Mouse (Mus musculus): ENCODE results near the gene Prl2b1. TPM values are rescaled to one million over a fixed set of nuclear protein-coding genes. Genes with fewer than 3 reads are reported as not detected.

The Prl2b1 gene
- not detected in 2 replicates for polyA plus RNA-seq (2014; fragmentation: Nextera tagmentation; extraction: Ambion mirVana)

DNA sequence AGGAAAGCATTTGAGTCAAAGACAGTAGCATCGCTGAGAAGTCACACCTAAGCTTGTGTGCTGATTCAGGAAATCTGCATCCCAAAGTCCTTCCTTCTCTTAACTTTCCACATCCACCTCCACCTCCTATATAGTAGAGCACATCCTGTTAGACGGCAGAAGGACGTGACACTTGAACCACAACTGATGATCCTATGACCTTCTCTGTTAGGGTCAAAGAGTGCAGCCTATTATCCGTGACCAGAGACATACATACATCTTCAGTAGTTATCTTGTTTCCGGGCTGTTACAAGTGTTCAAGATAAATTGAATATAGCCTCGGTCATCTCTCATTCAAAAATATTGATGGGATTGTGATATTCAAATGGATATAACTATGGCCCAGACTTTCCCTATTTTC, at the start of gene Prl2b1:
TSS of gene Prl2b1 (minus strand) at position 101 of the 400 bp plus-strand sequence.
- Histone ChIP-seq H3K4me3 (ENCODE audit: low read length) (no peak within 1 kb of the TSS), H3K9ac (ENCODE audit: low read depth, low read length) (no peak within 1 kb of the TSS), H3K36me3 (ENCODE audit: control insufficient read depth, insufficient read depth, low read length) (no peaks in the 10 kb centered on the region), H3K4me1 (ENCODE audit: control insufficient read depth, insufficient read depth, low read length) (no peaks in the 10 kb centered on the region), H3K27me3 (ENCODE audit: control insufficient read depth, insufficient read depth, low read length) (no peaks in the 10 kb centered on the region), H3K4me2 (replicated peaks; ENCODE audit: low read depth, low read length) (no peak within 1 kb of the TSS), H3K9me3 (ENCODE audit: control insufficient read depth, low read length) (no peaks in the 10 kb centered on the region), H3K27ac (ENCODE audit: low read depth, low read length) (no peak within 1 kb of the TSS)
- no peak for ATAC-seq (ENCODE audit: low FRiP score, low TSS enrichment)
- 73% methylated on average over 6 of the region's 6 CpGs for WGBS

DNA sequence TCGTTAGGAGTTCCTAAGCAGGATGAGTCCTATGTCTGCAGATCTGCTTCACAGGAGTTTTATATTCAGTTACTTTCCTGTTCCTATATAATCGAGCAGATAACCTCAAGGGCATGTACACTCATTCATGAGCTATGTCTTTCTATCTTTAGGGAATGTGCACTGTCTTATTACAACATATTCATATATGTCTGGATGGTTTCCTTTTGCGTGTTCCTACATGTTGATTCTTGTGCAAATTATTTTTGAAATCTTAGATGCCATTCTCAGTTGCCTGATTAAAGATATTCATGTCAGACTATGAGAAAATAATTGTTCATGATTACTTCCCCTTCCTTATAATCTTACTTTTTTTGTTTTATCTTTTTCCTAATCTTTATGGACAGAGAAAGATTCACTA, 47.9 kb upstream of the Prl2b1 start, which contains the start of gene Prl8a6:
TSS of gene Prl8a6 (minus strand) at position 101 of the 400 bp plus-strand sequence.
- H3K27me3 ChIP-seq (ENCODE audit: control insufficient read depth, insufficient read depth, low read length) = no peaks in the 10 kb centered on the region
- 90% methylated on average over 3 of the region's 3 CpGs for whole genome bisulfite sequencing
- no peaks in the 10 kb centered on the region for H3K9me3 ChIP-seq (ENCODE audit: control insufficient read depth, low read length)
- no peak within 1 kb of the TSS for H3K9ac ChIP-seq (ENCODE audit: low read depth, low read length)
- no peak for ATAC-seq (ENCODE audit: low FRiP score, low TSS enrichment)
- H3K4me1 ChIP-seq (ENCODE audit: control insufficient read depth, insufficient read depth, low read length) = no peaks in the 10 kb centered on the region
- H3K4me3 ChIP-seq (ENCODE audit: low read length) = no peak within 1 kb of the TSS
- no peak within 1 kb of the TSS for H3K27ac ChIP-seq (ENCODE audit: low read depth, low read length)
- no peak within 1 kb of the TSS for H3K4me2 ChIP-seq (replicated peaks; ENCODE audit: low read depth, low read length)
- no peaks in the 10 kb centered on the region for H3K36me3 ChIP-seq (ENCODE audit: control insufficient read depth, insufficient read depth, low read length)

DNA sequence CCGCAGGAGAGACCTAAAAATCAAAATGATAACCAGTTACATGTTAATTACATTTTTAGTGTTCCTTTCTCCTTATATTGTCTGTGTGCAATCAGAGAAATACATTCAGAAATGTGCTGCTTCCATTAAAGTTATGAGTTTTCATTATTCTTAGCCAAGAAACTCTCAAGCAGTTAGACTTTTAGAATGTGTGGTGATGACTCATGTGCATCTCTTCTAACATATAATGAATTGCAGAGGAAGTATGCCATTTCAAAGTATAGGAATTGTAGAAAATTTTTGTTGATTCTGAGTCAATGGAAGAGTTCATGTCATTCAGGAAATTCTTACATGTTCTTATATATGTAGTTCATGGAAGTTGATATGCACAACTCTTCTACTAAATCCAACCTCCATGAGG, 42.5 kb upstream of the Prl2b1 start:
- Histone ChIP-seq H3K36me3 (ENCODE audit: control insufficient read depth, insufficient read depth, low read length) (no peaks in the 10 kb centered on the region), H3K9ac (ENCODE audit: low read depth, low read length) (no peak overlapping the region), H3K9me3 (ENCODE audit: control insufficient read depth, low read length) (no peaks in the 10 kb centered on the region), H3K4me3 (ENCODE audit: low read length) (no peak overlapping the region), H3K27ac (ENCODE audit: low read depth, low read length) (no peak overlapping the region), H3K4me2 (replicated peaks; ENCODE audit: low read depth, low read length) (no peak overlapping the region), H3K27me3 (ENCODE audit: control insufficient read depth, insufficient read depth, low read length) (no peaks in the 10 kb centered on the region), H3K4me1 (ENCODE audit: control insufficient read depth, insufficient read depth, low read length) (no peaks in the 10 kb centered on the region)
- WGBS = 88% methylated on average over 1 of the region's 1 CpGs
- ATAC-seq (ENCODE audit: low FRiP score, low TSS enrichment) = no peak

DNA sequence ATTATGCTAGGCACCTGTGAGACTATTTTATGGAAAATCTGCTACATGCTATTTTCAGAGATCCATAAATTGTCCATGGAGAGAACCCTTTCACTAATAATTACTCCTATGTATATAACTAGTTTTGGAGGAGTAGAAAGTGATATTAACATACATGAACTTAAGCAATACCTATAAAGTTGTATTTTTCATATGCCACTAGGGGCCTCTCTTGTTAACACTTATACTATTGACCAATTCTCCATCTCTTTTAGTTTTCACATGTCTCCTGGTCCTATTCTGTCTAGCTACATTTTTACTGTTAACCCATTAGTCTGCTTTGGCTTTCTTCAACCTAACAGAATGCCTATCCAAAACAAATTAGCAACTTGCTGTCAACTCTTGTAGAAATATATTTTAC, 23.0 kb upstream of the Prl2b1 start:
- no peaks in the 10 kb centered on the region for H3K36me3 ChIP-seq (ENCODE audit: control insufficient read depth, insufficient read depth, low read length)
- H3K4me1 ChIP-seq (ENCODE audit: control insufficient read depth, insufficient read depth, low read length) = no peaks in the 10 kb centered on the region
- H3K4me3 ChIP-seq (ENCODE audit: low read length) = no peak overlapping the region
- no peak for ATAC-seq (ENCODE audit: low FRiP score, low TSS enrichment)
- no peaks in the 10 kb centered on the region for H3K9me3 ChIP-seq (ENCODE audit: control insufficient read depth, low read length)
- H3K27me3 ChIP-seq (ENCODE audit: control insufficient read depth, insufficient read depth, low read length) = no peaks in the 10 kb centered on the region
- H3K9ac ChIP-seq (ENCODE audit: low read depth, low read length) = no peak overlapping the region
- no peak overlapping the region for H3K4me2 ChIP-seq (replicated peaks; ENCODE audit: low read depth, low read length)
- no peak overlapping the region for H3K27ac ChIP-seq (ENCODE audit: low read depth, low read length)

DNA sequence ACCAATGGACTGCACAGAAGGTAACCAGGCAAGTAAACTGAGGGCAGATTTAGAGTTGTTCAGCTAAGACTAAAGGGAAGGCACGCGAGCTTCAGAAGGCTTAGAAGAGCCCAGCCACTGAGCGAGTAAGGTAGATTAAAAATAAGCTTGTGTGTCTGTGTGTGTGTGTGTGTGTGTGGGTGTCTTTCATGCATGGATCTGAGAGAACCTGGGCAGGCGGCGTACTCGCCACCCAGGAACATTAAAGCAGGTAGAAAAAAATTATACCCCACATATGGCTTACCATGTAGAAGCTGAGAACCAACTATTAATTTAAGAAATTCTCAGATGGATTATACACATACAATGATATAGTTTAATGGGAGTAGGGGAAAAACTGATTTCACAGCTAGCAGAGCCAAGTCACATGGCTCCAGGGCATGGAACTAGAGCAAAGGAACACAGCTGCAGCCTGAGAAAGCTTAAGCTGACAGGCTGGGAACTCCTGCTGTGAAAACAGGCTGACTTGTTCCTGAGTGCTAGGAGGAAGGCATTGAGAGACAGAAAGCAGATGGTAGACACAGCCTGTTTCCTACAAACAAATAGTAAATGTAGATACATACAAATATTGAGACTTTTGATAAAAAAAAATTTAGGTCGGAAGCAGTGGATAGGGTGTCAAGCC, 8.5 kb upstream of the Prl2b1 start:
- Histone ChIP-seq H3K9ac (ENCODE audit: low read depth, low read length) (no peak overlapping the region), H3K4me2 (replicated peaks; ENCODE audit: low read depth, low read length) (no peak overlapping the region), H3K27me3 (ENCODE audit: control insufficient read depth, insufficient read depth, low read length) (no peaks in the 10 kb centered on the region), H3K4me1 (ENCODE audit: control insufficient read depth, insufficient read depth, low read length) (no peaks in the 10 kb centered on the region), H3K36me3 (ENCODE audit: control insufficient read depth, insufficient read depth, low read length) (no peaks in the 10 kb centered on the region), H3K27ac (ENCODE audit: low read depth, low read length) (no peak overlapping the region), H3K9me3 (ENCODE audit: control insufficient read depth, low read length) (no peaks in the 10 kb centered on the region), H3K4me3 (ENCODE audit: low read length) (no peak overlapping the region)
- 91% methylated on average over 7 of the region's 7 CpGs for WGBS
- ATAC-seq (ENCODE audit: low FRiP score, low TSS enrichment) = no peak

DNA sequence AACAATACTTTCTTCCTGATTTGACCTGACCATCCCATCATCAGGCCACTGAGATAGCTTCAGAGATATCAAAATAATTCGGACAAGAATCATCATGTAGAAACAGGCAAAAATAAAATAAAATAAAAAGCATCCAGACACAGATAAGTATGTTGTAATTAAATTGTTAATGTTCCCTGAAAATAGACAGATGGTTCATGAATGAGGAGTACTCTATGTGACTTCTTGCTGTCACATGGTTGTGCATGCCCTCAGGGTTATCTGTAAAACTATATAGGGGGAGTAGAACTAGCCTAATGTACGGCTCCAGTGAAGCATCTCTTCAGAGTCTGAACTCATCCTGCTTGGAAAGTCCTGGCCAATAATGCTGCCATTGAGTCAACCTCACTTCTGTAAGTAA, 45.3 kb downstream of the Prl2b1 start, which contains the start of gene Prl8a2:
TSS of gene Prl8a2 (plus strand) at position 301 of the 400 bp plus-strand sequence.
- no peak for ATAC-seq (ENCODE audit: low FRiP score, low TSS enrichment)

DNA sequence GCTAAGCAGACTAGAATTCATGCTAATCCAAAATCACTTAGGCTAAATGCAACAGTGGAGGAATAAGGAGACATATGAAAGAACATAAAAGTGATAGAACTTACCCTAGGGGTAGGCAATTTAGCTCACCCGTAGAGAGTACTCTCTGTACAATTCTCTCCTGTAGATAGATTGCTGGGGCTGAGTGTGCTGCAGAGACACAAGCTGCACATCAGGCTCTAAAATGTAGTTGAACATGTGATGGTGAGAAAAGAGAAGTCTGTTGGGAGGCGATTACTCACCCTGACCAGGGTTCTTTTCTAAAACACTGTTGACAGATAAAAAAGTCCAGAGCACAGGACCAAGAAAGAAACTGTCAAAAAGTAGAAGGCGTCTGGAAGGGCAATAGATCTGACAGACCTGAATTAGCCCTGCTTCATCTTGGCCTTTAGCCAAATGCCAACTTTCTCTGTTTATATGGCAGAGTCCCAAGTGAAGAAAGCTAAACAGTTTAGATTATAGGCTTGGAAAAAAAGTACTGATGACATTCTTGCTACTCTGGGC, 47.8 kb downstream of the Prl2b1 start:
- H3K4me3 ChIP-seq (ENCODE audit: low read length) = no peak overlapping the region
- no peak overlapping the region for H3K27ac ChIP-seq (ENCODE audit: low read depth, low read length)
- H3K4me2 ChIP-seq (replicated peaks; ENCODE audit: low read depth, low read length) = no peak overlapping the region
- no peaks in the 10 kb centered on the region for H3K4me1 ChIP-seq (ENCODE audit: control insufficient read depth, insufficient read depth, low read length)
- H3K9me3 ChIP-seq (ENCODE audit: control insufficient read depth, low read length) = no peaks in the 10 kb centered on the region
- 68% methylated on average over 3 of the region's 3 CpGs for WGBS
- ATAC-seq (ENCODE audit: low FRiP score, low TSS enrichment) = no peak
- H3K9ac ChIP-seq (ENCODE audit: low read depth, low read length) = no peak overlapping the region
- H3K36me3 ChIP-seq (ENCODE audit: control insufficient read depth, insufficient read depth, low read length) = no peaks in the 10 kb centered on the region
- H3K27me3 ChIP-seq (ENCODE audit: control insufficient read depth, insufficient read depth, low read length) = no peaks in the 10 kb centered on the region

More for the DNA sequence above, 45.3 kb downstream of the Prl2b1 start, which contains the start of gene Prl8a2:
- Histone ChIP-seq H3K9ac (ENCODE audit: low read depth, low read length) (no peak within 1 kb of the TSS), H3K4me1 (ENCODE audit: control insufficient read depth, insufficient read depth, low read length) (no peaks in the 10 kb centered on the region), H3K27ac (ENCODE audit: low read depth, low read length) (no peak within 1 kb of the TSS), H3K9me3 (ENCODE audit: control insufficient read depth, low read length) (no peaks in the 10 kb centered on the region), H3K36me3 (ENCODE audit: control insufficient read depth, insufficient read depth, low read length) (no peaks in the 10 kb centered on the region), H3K4me3 (ENCODE audit: low read length) (no peak within 1 kb of the TSS), H3K4me2 (replicated peaks; ENCODE audit: low read depth, low read length) (no peak within 1 kb of the TSS), H3K27me3 (ENCODE audit: control insufficient read depth, insufficient read depth, low read length) (no peaks in the 10 kb centered on the region)
- 73% methylated on average over 2 of the region's 2 CpGs for WGBS

DNA sequence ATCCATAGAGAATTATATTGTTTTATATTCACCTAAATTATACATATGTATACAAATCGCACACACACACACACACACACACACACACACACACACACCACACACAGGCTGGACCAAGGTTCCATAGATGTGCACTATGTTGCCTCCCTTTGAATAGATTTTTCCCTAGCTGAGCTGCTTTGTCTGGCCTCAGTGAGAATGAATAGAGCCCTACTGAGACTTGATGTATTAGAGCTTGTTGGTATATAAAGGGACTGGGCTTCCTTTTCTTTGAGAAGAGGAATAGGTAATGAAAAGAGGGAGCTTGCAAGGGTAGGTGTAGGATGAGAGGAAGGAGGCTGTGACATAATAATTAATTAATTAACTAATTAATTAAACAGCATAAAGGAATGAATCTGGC, 55.7 kb downstream of the Prl2b1 start:
- H3K9me3 ChIP-seq (ENCODE audit: control insufficient read depth, low read length) = no peaks in the 10 kb centered on the region
- H3K4me1 ChIP-seq (ENCODE audit: control insufficient read depth, insufficient read depth, low read length) = no peaks in the 10 kb centered on the region
- no peak overlapping the region for H3K9ac ChIP-seq (ENCODE audit: low read depth, low read length)
- ATAC-seq (ENCODE audit: low FRiP score, low TSS enrichment) = no peak
- WGBS = 81% methylated on average over 1 of the region's 1 CpGs
- no peak overlapping the region for H3K4me3 ChIP-seq (ENCODE audit: low read length)
- H3K27me3 ChIP-seq (ENCODE audit: control insufficient read depth, insufficient read depth, low read length) = no peaks in the 10 kb centered on the region
- H3K27ac ChIP-seq (ENCODE audit: low read depth, low read length) = no peak overlapping the region
- no peaks in the 10 kb centered on the region for H3K36me3 ChIP-seq (ENCODE audit: control insufficient read depth, insufficient read depth, low read length)
- H3K4me2 ChIP-seq (replicated peaks; ENCODE audit: low read depth, low read length) = no peak overlapping the region
